Mouse (Mus musculus): Measurements from ENCODE around the gene Gins1. TPM values are rescaled to one million over a fixed set of nuclear protein-coding genes. Genes with fewer than 3 reads are reported as not detected.
A peak's percentile ranks its signal among the peaks of the same experiment; 100 is the strongest.
"Not testable (repeated sequence)": the region's sequence is repeated elsewhere in the genome, so short reads cannot be mapped to it uniquely, and the experiment has no call there.

Gins1 gene
- polyA plus RNA-seq, 1 experiment from 2014 or later: 81.0 TPM

- no peaks in the 10 kb centered on the region for H3K9me3 ChIP-seq (replicated peaks)
- DNase-seq (ENCODE audit: low spot score): no peak
- no peaks in the 10 kb centered on the region for H3K4me1 ChIP-seq
- no peak overlapping the region for H3K27ac ChIP-seq (replicated peaks)
- H3K4me3 ChIP-seq: no peak overlapping the region
- peaks cover 14% of the 10 kb centered on the region; the same call in 1 of the 2 replicates for H3K36me3 ChIP-seq
- no peaks in the 10 kb centered on the region for H3K27me3 ChIP-seq (ENCODE audit: low read depth, poor library complexity, severe bottlenecking)
Measured at GRCm38 (mm10) chr2:150886315-150886714, 18.9 kb upstream of the Gins1 start.

GRCm38 (mm10) chr2:150887370-150887769, 17.8 kb upstream of the Gins1 start:
- DNase-seq (ENCODE audit: low spot score): peak; percentile 9
- WGBS: 85% methylated on average over 2 of the region's 2 CpGs
- H3K4me3 ChIP-seq: no peak overlapping the region

GRCm38 (mm10) chr2:150894617-150895267, 10.5 kb upstream of the Gins1 start:
- no peak overlapping the region for H3K4me3 ChIP-seq
- 89% methylated on average over 2 of the region's 2 CpGs for WGBS
- no peak for DNase-seq (ENCODE audit: low spot score)
- H3K27ac ChIP-seq (replicated peaks): no peak overlapping the region
- H3K4me1 ChIP-seq: no peaks in the 10 kb centered on the region
- 0 out of 2 replicates have a peak, but pooled peaks cover 3% of the 10 kb centered on the region for H3K36me3 ChIP-seq
- H3K27me3 ChIP-seq (ENCODE audit: low read depth, poor library complexity, severe bottlenecking): no peaks in the 10 kb centered on the region
- H3K9me3 ChIP-seq (replicated peaks): no peaks in the 10 kb centered on the region

More at GRCm38 (mm10) chr2:150887370-150887769, 17.8 kb upstream of the Gins1 start:
- H3K27ac ChIP-seq (replicated peaks): no peak overlapping the region
- H3K4me1 ChIP-seq: no peaks in the 10 kb centered on the region
- H3K36me3 ChIP-seq: peaks cover 14% of the 10 kb centered on the region; the same call in 1 of the 2 replicates
- no peaks in the 10 kb centered on the region for H3K9me3 ChIP-seq (replicated peaks)
- H3K27me3 ChIP-seq (ENCODE audit: low read depth, poor library complexity, severe bottlenecking): no peaks in the 10 kb centered on the region

DNA sequence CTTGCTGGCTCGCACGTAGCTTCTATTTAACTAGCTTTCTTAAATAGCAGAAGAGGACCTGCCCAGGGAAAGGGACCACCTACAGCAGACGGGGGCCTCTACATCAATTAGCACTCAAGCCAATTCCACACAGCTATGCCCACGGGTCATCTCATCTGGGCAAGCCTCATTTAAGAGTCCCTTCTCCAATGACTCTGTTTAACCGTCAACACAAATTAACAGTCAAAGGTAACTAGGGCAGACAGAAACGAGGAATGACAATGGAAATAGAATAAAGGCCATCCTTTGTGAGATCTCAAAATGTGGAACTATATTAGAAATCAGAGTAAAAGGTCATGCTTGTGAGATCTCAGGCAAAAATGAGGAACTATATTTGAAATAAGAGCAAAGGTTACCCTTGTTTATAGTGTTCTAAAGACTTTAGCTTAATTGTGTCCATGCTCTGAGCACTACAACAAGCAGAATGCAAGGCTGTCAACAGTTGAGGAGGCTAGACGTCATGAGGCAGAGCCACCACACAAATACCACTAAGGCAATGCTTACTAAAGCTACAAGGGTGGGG, 9.4 kb upstream of the Gins1 start:
- no peak overlapping the region for H3K4me3 ChIP-seq
- H3K36me3 ChIP-seq: peaks cover 6% of the 10 kb centered on the region; the same call in 1 of the 2 replicates
- no peak overlapping the region for H3K27ac ChIP-seq (replicated peaks)
- WGBS: 87% methylated on average over 7 of the region's 7 CpGs
- H3K4me1 ChIP-seq: no peaks in the 10 kb centered on the region
- H3K9me3 ChIP-seq (replicated peaks): no peaks in the 10 kb centered on the region
- DNase-seq (ENCODE audit: low spot score): no peak
- H3K27me3 ChIP-seq (ENCODE audit: low read depth, poor library complexity, severe bottlenecking): no peaks in the 10 kb centered on the region

GRCm38 (mm10) chr2:150900341-150900740, 4.9 kb upstream of the Gins1 start:
- Histone ChIP-seq H3K4me3 (no peak overlapping the region), H3K9me3 (replicated peaks) (no peaks in the 10 kb centered on the region), H3K27me3 (ENCODE audit: low read depth, poor library complexity, severe bottlenecking) (no peaks in the 10 kb centered on the region), H3K36me3 (peaks cover 6% of the 10 kb centered on the region; the same call in 1 of the 2 replicates), H3K27ac (replicated peaks) (no peak overlapping the region), H3K4me1 (peaks cover 23% of the 10 kb centered on the region)
- no peak for DNase-seq (ENCODE audit: low spot score)
- 91% methylated on average over 6 of the region's 6 CpGs for WGBS

DNA sequence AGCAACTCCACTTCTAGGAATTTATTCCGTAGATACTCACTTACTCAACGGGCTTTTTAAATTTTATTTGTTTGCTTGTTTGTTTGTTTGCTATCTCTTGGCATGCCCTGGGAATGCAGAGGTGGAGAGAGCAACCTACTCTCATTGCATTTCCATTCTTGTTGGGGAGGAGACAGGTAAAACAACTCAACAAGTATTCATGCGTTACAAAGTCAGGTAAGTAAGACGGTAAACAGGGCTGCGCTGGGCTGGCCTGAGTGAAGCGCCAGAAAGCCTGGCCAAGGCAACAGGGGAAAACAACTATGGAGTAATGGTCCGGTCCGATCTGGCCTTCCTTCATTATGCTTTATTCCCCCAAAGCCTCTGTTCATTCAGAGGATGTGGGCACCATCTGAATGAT, 2.9 kb upstream of the Gins1 start:
- H3K27ac ChIP-seq (replicated peaks): no peak overlapping the region
- H3K4me1 ChIP-seq: peaks cover 23% of the 10 kb centered on the region
- H3K27me3 ChIP-seq (ENCODE audit: low read depth, poor library complexity, severe bottlenecking): no peaks in the 10 kb centered on the region
- no peak for DNase-seq (ENCODE audit: low spot score)
- H3K4me3 ChIP-seq: no peak overlapping the region
- no peaks in the 10 kb centered on the region for H3K9me3 ChIP-seq (replicated peaks)
- WGBS: 92% methylated on average over 8 of the region's 8 CpGs
- H3K36me3 ChIP-seq: peaks cover 6% of the 10 kb centered on the region; the same call in 1 of the 2 replicates

GRCm38 (mm10) chr2:150904272-150904935, 796 bp upstream of the Gins1 start, which contains the start of gene Abhd12:
TSS of gene Abhd12 (minus strand) at chr2:150904741.
- H3K4me3 ChIP-seq: peak within 1 kb of the TSS; percentile 89
- H3K36me3 ChIP-seq: peaks cover 6% of the 10 kb centered on the region; the same call in 1 of the 2 replicates
- peak within 1 kb of the TSS; percentile 90 for H3K27ac ChIP-seq (replicated peaks)
- no peaks in the 10 kb centered on the region for H3K27me3 ChIP-seq (ENCODE audit: low read depth, poor library complexity, severe bottlenecking)
- peak; percentile 99 for DNase-seq (ENCODE audit: low spot score)
- H3K9me3 ChIP-seq (replicated peaks): no peaks in the 10 kb centered on the region
- H3K4me1 ChIP-seq: peaks cover 23% of the 10 kb centered on the region
- under 1% methylated on average over 72 of the region's 72 CpGs for WGBS

- H3K27me3 ChIP-seq (ENCODE audit: low read depth, poor library complexity, severe bottlenecking); H3K9me3 ChIP-seq (replicated peaks); H3K36me3 ChIP-seq; DNase-seq (ENCODE audit: low spot score): not testable (repeated sequence)
- Histone ChIP-seq H3K4me1 (peaks cover 13% of the 10 kb centered on the region), H3K27ac (replicated peaks) (peak overlapping the region; percentile 97), H3K4me3 (peak overlapping the region; percentile 75)
- 54% methylated on average over 6 of the region's 6 CpGs for WGBS
Measured at GRCm38 (mm10) chr2:150908881-150909280, 3.7 kb downstream of the Gins1 start.

- peak; percentile 93 for DNase-seq (ENCODE audit: low spot score)
- no peaks in the 10 kb centered on the region for H3K27me3 ChIP-seq (ENCODE audit: low read depth, poor library complexity, severe bottlenecking)
- peak overlapping the region; percentile 97 for H3K27ac ChIP-seq (replicated peaks)
- H3K9me3 ChIP-seq (replicated peaks): no peaks in the 10 kb centered on the region
- under 1% methylated on average over 35 of the region's 35 CpGs for WGBS
- H3K4me3 ChIP-seq: peak overlapping the region; percentile 75
- H3K4me1 ChIP-seq: peaks cover 11% of the 10 kb centered on the region
- H3K36me3 ChIP-seq: peaks cover 7% of the 10 kb centered on the region
Measured at GRCm38 (mm10) chr2:150909429-150910039, 4.3 kb downstream of the Gins1 start.

DNA sequence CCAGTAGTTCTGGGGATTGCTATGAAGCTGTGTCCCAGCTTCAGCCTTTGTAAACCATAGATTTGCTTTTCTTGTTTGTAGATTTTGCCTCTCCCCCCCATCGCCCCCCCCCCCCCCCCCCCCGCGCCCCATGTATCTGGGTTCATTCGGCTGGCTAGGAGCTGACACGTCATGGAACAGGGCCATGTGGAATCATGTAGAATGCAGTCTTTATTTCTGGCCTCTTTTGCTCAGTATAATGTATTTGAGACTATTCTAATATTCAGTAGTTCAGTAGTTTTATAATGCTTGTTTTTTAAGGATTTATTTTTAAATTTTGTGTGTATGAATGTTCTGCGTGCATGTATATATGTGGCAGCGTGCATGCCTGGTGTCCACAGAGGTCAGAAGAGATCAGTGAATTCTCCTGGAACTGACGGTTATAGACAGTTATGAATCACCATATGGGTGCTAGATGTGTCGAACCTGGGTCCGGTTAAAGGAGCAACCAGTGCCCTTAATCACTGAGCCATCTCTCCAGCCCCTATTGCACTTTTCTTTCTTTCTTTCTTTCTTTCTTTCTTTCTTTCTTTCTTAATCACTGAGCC, 5.2 kb downstream of the Gins1 start:
- 54% methylated on average over 8 of the region's 10 CpGs for WGBS

GRCm38 (mm10) chr2:150914781-150915515, 9.7 kb downstream of the Gins1 start:
- Histone ChIP-seq H3K4me1 (peaks cover 11% of the 10 kb centered on the region), H3K27ac (replicated peaks) (no peak overlapping the region), H3K27me3 (ENCODE audit: low read depth, poor library complexity, severe bottlenecking) (no peaks in the 10 kb centered on the region), H3K9me3 (replicated peaks) (no peaks in the 10 kb centered on the region), H3K36me3 (peaks cover 49% of the 10 kb centered on the region), H3K4me3 (no peak overlapping the region)
- no peak for DNase-seq (ENCODE audit: low spot score)
- 83% methylated on average over 4 of the region's 4 CpGs for WGBS

More for the DNA sequence above, 5.2 kb downstream of the Gins1 start:
- Histone ChIP-seq H3K36me3 (peaks cover 12% of the 10 kb centered on the region), H3K9me3 (replicated peaks) (no peaks in the 10 kb centered on the region), H3K4me1 (peaks cover 11% of the 10 kb centered on the region), H3K27ac (replicated peaks) (peak overlapping the region; percentile 97), H3K4me3 (peak overlapping the region; percentile 75), H3K27me3 (ENCODE audit: low read depth, poor library complexity, severe bottlenecking) (no peaks in the 10 kb centered on the region)
- DNase-seq (ENCODE audit: low spot score): peak; percentile 17

- Histone ChIP-seq H3K4me1 (peaks cover 2% of the 10 kb centered on the region), H3K36me3 (peaks cover 54% of the 10 kb centered on the region)
- 96% methylated on average over 5 of the region's 5 CpGs for WGBS
Measured at GRCm38 (mm10) chr2:150915786-150916185, 10.6 kb downstream of the Gins1 start.

More at GRCm38 (mm10) chr2:150915786-150916185, 10.6 kb downstream of the Gins1 start:
- Histone ChIP-seq H3K9me3 (replicated peaks) (no peaks in the 10 kb centered on the region), H3K4me3 (no peak overlapping the region), H3K27ac (replicated peaks) (no peak overlapping the region), H3K27me3 (ENCODE audit: low read depth, poor library complexity, severe bottlenecking) (no peaks in the 10 kb centered on the region)
- no peak for DNase-seq (ENCODE audit: low spot score)
